Mouse (Mus musculus) 416B (cell line): ENCODE results near the gene Palm2.
A peak's percentile ranks its signal among the peaks of the same experiment; 100 is the strongest.

Experiments
- DNase-seq: peaks from one replicate; pipeline ENCODE4 v3.0.0; 2011; ENCODE audit warnings: low read depth

Gene Palm2

DNA sequence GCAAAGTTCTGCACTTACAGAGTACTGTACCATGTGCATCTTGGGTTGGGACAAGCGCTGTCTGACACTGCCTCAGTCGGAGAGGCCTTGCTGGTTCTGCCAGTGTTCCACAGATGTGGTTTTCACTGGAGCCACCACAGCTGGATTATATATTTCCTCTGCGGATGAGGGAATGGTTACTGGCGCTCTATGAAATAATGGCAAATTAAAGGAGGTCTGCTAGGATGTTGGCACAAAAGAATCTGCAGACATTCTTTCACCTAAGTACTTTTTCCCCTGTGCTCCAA lies 135.0 kb downstream of the Palm2 start:
- no peak for DNase-seq

DNA sequence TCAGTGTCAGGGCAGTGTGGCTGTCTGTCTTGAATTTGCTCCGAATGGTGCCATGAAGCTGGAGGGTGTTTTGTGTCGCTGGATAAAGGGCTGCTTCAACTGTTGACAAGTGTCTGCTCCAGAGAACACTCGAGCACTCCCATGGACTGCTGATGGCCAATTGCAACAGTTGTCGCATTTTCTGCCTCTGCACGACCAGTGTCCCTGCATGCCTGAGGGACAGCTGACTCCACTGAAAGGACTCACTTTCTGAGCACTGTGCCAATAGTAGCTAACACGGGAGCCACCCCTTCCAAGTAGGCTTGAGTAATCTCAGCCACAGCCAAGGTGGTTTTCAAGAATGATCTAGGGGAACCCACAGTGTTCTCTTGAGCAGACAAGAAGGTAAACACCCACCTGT lies 135.7 kb downstream of the Palm2 start:
- no peak for DNase-seq

DNA sequence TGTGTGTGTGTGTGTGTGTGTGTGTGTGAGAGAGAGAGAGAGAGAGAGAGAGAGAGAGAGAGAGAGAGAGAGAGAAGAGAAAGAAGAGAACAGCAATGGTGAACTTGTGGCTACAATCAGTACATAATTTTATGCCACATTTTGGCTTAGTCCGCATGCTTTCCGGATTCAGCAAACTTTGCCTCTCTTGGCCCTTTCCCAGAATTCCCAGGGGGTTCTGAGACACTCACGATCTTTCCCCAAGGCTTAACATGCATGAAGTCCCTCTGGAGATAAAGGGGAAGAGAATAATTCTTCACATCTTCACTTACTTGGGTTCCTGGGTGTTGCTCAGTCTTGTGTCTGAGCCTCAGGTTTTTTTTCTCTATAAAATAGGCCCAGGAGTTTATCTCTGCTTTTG lies 136.2 kb downstream of the Palm2 start:
- DNase-seq: no peak

DNA sequence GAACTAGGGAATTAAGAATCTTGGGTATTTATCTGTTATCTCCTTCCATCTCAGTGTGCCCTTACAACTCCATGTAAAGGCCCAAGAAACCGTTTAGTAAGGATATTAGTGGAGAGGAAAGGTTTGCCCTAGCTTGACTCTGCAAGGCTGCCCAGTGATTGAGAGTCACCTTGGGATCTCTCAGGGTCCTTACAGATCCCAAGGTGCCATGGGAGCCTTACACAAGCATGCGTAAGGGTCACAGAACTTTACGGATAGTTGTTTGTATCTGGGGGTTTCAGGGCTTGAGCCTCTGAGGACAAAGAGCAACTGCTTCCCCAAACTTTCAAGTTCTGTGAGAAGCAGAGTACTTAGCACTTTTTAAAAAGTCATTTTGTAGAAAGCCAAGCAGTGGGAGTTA lies 140.1 kb downstream of the Palm2 start:
- no peak for DNase-seq

DNA sequence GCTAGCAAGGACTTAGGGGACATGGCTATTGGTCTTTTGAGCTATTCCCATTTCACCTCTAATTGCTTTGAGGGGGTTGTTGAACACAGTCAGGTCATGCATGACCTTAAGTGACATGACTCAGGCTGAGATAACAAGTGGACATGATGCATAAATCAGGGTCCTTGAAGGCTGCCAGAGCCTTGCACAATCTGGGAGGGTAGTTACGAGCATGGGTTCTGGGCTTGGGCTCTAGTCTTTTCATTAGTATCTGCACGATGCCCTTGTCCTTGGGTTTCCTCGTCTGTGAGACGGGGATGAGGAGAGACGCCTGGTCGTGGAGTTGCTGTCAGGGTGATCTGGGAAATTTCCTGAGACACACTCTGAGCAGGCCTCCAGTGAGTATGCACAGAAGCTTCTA lies 140.6 kb downstream of the Palm2 start:
- no peak for DNase-seq

DNA sequence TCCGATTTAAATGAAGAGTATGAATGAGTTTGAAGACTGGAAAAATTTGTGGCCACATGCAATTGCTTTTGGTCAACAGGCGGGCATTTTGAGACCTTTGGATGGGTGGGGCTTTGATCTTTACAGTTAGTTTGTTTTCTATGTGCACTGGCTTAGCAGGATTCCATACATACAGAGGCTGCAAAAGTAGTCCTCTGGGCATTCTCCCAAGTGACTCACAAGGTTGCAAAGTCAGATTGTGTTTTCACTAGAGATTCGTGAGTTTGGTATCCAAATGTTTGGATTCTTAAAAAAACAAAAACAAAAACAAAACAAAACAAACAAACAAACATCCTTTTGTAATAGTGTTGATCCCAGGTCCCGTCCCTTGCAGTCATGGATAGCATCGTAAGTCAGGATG lies 141.6 kb downstream of the Palm2 start:
- DNase-seq: no peak

DNA sequence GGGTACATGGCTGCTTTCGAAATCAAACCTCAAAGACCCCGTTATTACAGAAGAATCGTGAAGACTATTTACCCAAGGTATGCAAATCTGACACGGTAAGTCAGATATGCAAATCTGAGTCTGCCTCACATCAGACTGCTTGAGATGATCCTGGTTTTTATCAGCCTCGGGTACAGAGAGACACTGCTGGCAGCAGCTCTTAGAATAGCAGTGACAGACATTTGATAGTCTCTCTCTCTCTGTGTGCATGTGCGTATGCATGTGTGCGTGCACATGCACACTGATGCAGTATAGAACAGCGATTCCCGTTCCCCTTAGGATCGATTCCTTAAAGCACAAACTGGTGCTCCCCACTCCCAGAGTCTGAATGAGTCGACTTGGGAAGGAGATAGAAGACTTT lies 142.0 kb downstream of the Palm2 start:
- no peak for DNase-seq

DNA sequence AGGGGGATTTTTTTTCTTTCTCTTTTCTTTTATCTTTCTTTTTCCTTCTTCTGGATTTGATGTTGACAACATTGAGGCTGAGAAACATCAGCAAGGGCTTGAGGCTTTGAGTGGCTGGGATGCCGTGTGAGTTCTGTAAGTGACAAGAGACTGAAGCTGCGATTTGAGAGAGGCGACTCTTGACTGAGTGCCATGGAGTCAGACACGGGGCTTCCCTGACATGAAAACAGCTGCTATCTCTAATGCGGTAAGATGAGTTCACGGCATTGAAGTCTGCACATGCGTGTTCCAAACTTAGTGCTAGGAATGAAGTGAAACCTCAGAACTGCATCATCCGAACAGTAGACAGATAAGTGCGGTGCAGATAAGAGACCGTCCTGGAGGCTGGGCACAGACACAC lies 145.6 kb downstream of the Palm2 start:
- no peak for DNase-seq

DNA sequence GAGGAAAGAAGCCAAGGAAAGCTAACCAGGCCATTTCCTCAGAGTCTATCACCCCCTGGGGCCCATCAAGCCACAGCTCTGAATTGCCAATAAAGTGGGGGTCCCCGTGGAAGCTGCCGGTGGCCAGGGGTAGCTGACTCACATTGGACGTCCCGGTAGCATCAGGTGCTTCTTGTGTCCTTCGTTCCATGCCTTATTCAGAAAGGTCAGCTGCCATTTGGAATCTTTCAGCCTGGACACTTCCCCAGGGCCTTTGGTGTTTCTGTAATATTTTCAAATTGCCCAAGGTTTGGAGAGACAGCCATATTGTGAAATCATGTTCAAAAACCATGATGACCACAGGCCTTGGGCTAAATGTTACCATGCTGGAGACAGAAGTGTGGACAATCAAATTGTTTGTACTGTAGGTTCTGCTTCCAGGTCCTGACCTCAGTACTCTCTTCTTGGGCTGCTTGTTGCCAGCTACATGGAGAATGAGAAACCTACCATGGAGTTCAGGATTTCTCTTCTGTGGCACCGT lies 151.3 kb downstream of the Palm2 start:
- DNase-seq: no peak

DNA sequence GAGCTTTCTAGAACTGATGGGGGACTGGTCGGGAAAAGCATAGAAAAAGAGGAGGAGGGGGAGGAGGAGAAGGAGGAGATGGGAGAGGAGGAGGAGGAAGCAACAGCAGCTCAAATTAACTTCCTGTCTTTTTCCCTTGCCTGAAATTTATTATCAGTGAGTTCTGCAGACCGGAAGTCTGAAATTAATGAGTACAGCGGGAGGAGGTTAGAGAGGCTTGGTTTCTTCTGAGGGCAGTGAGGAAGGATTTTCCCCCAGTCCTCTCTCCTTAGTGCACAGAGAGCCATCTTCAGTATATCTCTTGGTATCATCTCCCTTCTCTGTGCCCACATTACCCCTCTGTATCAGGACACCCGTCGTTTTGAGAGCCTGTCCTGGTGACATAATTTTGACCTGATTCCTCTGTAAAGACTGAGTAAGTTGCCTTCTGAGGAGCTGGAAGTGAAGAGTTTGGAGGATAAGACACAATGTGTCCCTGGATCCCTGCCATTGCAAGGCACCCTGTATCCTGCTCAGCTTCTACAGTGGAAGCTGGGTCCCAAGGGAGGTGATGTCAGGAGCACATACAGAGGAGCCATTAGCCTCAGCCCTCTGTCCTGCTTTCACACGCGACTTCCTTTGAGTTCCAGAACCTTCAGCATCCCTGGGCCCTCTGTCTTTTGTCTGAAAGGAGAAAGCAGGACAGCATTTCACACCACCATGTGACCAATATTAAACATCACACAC lies 153.0 kb downstream of the Palm2 start:
- no peak for DNase-seq

DNA sequence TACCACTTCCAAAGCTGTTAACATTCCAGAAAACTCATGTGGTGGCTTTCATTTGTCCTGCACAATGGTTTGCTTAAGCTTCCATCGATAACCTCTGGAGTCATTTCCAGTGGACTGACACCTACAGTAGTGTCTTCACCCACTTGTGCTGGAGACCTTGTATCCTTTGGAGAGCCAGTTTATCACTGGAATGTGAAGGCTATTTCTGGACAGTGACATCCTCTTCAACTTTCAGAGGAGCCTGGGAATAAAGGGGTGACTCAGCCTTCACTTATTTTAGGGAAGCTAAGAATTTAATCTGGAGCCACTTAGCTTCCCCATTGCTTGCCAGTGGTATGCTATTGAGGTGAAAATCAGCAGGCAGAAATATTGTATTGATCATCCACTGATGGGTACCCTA lies 154.3 kb downstream of the Palm2 start:
- DNase-seq: no peak

DNA sequence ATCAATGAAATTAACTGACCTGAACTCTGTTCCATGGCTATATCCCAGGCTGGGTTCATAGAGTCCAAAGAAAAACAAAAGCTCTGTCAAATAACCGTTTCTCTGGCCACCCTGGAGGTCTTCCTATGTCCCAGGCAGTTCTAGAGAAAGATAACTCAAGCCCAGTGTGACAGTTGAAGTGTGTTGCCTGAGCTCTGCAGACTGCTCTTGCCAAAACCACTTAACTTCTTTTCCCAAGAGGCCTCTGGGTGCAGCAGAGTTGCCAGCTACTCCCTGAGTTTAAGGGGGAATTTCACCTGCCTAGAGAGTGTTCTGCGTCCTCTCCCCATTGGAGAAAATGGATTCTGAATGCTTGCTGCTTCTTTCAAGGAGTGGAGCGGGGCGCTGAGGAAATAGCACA lies 158.7 kb downstream of the Palm2 start:
- no peak for DNase-seq

DNA sequence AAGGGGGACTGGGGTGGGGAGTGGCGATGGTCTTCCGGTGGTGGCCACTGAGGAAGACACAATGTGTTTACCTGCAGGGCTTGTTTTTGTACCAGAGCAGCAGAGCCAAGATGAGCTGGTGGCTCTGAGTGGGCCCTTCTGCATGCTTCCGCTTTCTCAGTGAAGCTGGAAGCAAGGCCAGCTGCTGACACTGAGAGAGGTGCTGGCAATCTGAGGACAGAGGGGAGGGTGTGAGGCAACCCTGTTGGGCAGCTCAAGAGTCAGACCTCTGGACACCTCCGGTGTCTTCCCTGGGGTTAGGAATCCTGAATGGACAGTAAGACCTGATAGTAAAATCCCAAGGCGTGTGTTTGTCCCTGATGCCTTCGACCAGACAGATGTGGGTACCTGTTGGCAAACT lies 165.9 kb downstream of the Palm2 start:
- DNase-seq: no peak

DNA sequence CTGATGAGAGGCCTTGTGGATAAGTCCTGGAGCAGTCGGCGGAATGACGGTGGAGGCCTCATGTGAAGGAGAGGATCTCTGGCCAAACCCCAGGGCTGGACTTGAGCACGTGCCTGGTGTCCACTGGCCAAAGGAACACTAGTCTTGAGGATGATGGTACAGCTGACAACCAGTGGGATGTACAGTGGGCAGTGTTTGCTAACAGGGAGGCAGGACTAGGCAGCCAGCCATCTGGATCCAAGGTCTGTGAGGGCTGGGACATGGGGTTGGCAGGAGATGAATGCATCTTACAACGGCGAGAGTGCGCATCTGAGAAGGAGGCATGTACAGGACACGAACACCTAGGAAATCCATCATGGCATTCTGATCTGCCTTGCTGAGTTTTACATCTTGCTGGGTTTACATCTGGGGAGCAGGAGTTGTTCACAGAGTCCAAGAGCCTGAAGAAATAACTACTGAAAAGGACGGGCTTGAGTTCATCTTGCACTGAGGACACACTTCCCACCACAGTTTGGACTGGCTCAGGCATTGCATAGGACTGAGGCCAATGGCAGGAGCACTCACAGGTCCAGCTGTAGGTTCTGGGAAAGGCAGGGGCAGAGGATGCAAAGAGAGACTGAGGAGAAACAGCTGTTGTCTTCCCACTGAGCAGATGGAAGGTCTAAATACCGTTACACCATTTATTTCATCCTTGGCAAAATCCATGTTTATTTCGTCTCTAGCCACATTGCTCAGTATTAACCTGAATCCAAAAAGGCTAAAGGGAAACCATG lies 166.8 kb downstream of the Palm2 start:
- DNase-seq: no peak

DNA sequence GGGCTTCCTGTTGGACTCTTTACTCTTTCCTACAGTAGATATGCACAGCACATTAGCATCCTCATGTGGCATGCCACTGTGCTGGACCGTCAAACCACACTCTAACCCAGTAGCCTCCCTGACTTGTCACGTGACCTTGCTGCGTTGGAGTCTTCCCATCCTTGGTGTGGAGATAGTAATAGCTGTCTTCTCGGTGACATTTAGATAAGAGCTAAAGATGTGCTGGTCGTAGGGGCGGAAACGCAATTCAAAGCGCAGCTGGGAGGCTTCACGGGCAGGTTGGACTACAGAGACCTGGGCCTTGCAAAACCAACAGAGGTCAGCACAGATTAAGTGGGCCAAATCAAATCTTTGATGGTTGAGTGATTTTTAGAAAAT lies 167.4 kb downstream of the Palm2 start:
- no peak for DNase-seq

DNA sequence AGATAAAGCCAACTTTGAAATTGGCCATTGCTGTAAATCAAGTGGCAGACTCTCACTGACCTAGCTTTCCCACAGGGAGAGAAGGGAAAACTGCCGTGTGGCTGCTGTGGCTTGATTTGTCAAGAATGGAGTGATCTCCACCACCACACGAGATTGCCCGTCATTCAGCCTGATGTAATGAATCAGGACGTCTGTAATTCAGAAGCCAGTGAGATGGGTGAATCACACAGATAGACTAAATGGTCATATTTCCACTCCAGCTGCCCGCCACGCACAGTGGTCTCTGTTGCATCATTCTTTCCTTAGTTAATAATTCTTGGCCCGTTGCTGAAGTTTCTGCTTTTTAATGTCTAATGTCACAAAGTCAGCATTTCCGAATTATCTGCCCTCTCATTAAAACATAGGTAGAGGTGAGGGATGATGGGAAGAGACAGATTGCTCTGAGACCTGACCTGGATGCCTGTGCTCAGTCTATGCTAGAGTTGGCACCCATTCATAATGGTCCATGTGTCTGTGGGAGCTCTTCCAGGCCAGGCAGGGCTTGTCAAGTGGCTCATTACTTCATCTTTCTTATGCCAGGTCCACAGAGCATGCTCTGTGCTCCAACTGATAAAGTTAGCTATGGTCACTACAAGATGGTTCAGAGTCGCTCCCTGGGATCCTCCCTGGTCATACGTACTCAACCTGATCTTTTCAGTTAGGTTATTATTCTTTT lies 168.0 kb downstream of the Palm2 start:
- DNase-seq: no peak

DNA sequence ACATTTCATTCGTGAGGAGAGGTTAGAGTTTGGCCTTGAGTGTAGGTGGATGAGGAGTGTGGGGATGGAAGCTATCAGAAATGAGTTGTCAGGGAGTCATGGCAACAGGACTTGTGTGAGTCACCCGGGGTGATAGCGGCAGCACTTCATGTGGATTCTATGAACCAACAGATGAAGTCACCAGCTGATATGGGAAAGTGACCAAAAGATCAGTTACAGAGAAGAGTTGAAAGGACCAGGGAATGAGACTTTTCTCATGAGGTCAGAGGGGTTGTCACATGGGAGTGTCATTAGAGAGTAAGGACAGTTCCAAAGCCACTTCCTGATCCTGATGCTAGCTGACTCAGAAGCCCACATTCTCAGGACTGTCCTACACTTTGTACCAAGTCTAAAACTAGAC lies 172.2 kb downstream of the Palm2 start:
- peak; percentile 17 for DNase-seq

DNA sequence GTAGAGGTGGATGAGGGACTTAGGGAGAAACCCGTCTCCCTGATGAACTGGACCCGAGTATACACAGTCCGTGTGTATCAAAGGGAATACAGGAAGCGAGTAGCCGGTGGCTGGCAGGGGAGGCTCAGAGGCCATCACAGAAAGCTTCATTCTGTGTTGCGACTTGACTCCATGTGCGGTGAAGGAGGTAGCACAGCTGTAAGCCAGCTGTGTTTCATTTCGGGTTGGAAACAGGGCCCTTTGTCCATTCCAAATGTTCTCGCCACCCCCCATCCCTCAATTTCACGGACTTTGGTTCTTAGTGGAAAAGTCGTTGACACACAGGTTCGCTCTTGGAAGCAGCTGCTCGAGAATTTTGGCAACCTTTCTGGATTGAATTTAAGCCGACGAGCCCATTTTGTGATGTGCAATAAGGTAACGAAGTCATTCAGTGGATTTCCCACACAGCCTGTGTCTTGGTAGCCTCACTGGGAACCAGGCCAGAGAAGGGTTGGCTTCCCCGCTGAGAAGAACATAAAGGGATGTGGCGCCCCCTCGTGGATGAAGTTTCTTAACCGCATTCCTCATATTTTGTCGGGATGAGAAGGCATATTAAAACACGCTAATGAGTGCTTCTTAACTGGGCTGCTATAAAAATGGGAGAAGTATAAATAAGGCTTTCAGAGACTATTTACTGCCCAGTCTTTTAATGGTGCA lies 173.3 kb downstream of the Palm2 start:
- peak; percentile 61 for DNase-seq

DNA sequence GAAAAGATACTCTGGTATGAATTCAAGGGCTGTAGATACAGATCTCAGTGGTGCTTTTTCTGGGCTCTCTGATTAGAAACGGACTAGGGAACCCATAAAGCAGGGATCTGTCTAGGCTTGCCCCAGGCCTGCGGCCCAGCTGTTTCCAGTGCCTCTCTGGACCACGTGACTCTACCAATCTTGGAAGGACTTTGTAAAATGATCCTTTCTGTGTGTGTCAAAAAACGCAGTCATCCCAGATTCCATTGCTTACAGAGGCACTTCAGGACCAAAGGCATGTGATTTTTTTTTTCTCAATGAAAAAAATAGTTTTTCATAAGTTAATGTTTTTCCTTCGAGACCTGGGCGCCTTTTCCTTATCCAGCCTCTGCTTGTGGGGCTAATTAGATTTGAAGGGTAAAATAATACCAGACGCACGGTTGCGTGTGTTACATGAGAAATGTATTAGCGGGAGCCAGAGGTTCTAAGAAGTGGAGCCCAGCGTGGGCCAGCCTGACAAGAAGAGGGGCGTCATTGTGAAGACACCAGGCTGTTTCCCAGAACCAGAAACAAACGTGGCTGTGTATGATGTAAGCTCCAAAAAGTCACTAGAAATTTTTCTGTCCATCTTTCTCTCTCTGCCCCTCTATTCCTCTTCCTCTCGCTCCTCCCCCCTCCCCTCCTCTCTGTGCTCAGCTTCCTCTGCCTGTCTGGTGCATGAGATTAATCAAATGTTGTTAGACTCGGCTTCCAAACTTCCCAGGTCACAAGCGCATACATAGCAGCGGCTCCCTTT lies 177.4 kb downstream of the Palm2 start:
- no peak for DNase-seq

DNA sequence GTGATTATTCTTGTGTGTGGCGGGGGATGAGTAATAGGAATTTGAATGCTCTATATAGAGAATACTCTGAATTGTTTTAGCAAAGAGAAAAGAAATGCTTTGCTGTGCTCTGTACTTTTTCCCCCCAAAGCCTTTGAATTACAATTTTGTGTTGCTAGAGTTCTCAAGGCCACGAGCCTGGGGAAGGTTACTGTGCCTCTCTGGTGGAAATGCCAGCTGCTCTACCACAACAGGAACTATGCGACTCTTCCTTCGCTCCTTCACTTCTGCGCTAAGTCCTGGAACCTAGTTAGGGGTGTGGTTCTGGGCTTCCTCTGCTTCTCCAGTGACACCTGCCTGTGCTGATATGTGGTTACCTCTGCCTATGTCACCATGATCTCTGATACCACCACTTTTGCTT lies 178.7 kb downstream of the Palm2 start:
- no peak for DNase-seq

DNA sequence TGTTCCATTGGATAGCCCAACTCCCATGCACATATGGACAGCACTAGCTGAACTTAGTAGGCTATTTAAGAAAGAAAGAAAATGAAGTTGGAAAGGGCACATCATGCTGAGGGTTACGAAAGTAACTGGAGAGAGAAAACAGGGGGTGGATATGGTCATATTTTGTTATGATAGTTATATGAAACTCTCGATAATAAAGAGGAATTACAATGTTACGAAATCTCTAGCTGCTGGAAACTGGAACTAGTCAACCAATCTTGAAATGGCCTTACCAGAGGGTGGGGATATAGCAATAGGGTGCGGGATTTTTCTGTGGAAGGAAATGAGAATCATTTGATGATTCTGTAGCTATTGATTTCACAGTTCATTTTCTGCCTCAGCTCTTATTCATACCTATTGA lies 180.6 kb downstream of the Palm2 start:
- DNase-seq: no peak

DNA sequence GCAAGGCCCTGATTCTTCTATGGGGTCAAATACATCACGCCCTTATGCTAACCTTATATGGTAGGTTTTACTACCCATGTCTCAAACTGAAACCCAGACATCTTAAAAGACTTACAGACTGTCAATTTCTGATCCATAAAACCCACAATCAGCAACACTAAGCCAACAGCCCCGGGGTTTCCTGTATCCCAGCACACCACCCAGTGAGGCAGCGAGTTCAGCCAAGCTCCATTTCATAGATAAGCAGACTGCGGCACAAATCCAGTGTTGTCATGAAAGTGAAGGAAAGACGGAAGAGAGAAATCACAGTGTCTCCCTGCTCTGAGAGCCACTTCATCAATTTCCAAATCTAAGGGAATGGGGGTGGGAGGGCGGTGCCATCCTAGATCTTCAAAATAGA lies 184.7 kb downstream of the Palm2 start:
- no peak for DNase-seq
